Mouse (Mus musculus): ENCODE measurements around the gene Adssl1.

Gene Adssl1

GRCm38 (mm10) chr12:112592985-112593734 lies 26.7 kb upstream of the Adssl1 start:
- peak; percentile 57 for DNase-seq (ENCODE audit: low read depth, low spot score)

- DNase-seq (ENCODE audit: low read depth, low spot score): no peak
Measured at GRCm38 (mm10) chr12:112593951-112594915, 25.6 kb upstream of the Adssl1 start.

- DNase-seq (ENCODE audit: low read depth, low spot score): no peak
Measured at GRCm38 (mm10) chr12:112594989-112595388, 24.9 kb upstream of the Adssl1 start.

- DNase-seq (ENCODE audit: low read depth, low spot score): peak; percentile 74
Measured at GRCm38 (mm10) chr12:112595626-112596025, 24.2 kb upstream of the Adssl1 start.

- DNase-seq (ENCODE audit: low read depth, low spot score): no peak
Measured at GRCm38 (mm10) chr12:112596454-112596853, 23.4 kb upstream of the Adssl1 start.

- no peak for DNase-seq (ENCODE audit: low read depth, low spot score)
Measured at GRCm38 (mm10) chr12:112596891-112597500, 22.8 kb upstream of the Adssl1 start.

GRCm38 (mm10) chr12:112597618-112598017 lies 22.2 kb upstream of the Adssl1 start:
- no peak for DNase-seq (ENCODE audit: low read depth, low spot score)

GRCm38 (mm10) chr12:112599198-112599597 lies 20.6 kb upstream of the Adssl1 start:
- DNase-seq (ENCODE audit: low read depth, low spot score): no peak

- no peak for DNase-seq (ENCODE audit: low read depth, low spot score)
Measured at GRCm38 (mm10) chr12:112599942-112600611, 19.8 kb upstream of the Adssl1 start.

GRCm38 (mm10) chr12:112604022-112604421 lies 15.8 kb upstream of the Adssl1 start:
- DNase-seq (ENCODE audit: low read depth, low spot score): no peak

- DNase-seq (ENCODE audit: low read depth, low spot score): no peak
Measured at GRCm38 (mm10) chr12:112604709-112605649, 14.9 kb upstream of the Adssl1 start.

- DNase-seq (ENCODE audit: low read depth, low spot score): peak; percentile 54
Measured at GRCm38 (mm10) chr12:112605766-112606165, 14.1 kb upstream of the Adssl1 start.

GRCm38 (mm10) chr12:112606998-112607397 lies 12.8 kb upstream of the Adssl1 start:
- no peak for DNase-seq (ENCODE audit: low read depth, low spot score)

GRCm38 (mm10) chr12:112609031-112609430 lies 10.8 kb upstream of the Adssl1 start:
- DNase-seq (ENCODE audit: low read depth, low spot score): no peak

- DNase-seq (ENCODE audit: low read depth, low spot score): no peak
Measured at GRCm38 (mm10) chr12:112616668-112617067, 3.2 kb upstream of the Adssl1 start.

- DNase-seq (ENCODE audit: low read depth, low spot score): no peak
Measured at GRCm38 (mm10) chr12:112617184-112617583, 2.7 kb upstream of the Adssl1 start.

GRCm38 (mm10) chr12:112617898-112618380 lies 1.9 kb upstream of the Adssl1 start:
- peak; percentile 96 for DNase-seq (ENCODE audit: low read depth, low spot score)

GRCm38 (mm10) chr12:112618981-112619685 lies 712 bp upstream of the Adssl1 start:
- DNase-seq (ENCODE audit: low read depth, low spot score): peak; percentile 95

GRCm38 (mm10) chr12:112620354-112621061 lies 663 bp downstream of the Adssl1 start:
- DNase-seq (ENCODE audit: low read depth, low spot score): peak; percentile 90
